Mouse (Mus musculus) hindbrain, embryonic 13.5 days (tissue): Measurements from ENCODE around the gene Sec1. TPM values are rescaled to one million over a fixed set of nuclear protein-coding genes. Genes with fewer than 3 reads are reported as not detected.

Experiments used
- ATAC-seq: fragments of 200-750 bp; cut with Nextera tagmentation; 2 replicates; pipeline ENCODE4 v1.8.0; 2017; ENCODE audit warnings: moderate TSS enrichment; ENCODE audit not compliant: low FRiP score
- H3K27ac ChIP-seq: fragments of 300-500 bp; sonication (generic); 2 replicates; pipeline ENCODE4 v1.5.1; 2015; ENCODE audit warnings: inconsistent platforms, mild to moderate bottlenecking, moderate library complexity
- H3K27me3 ChIP-seq: fragments of 300-500 bp; sonication (generic); 2 replicates; pipeline ENCODE4 v1.6.1; 2015; ENCODE audit warnings: mild to moderate bottlenecking, inconsistent platforms
- H3K36me3 ChIP-seq: fragments of 300-500 bp; sonication (generic); 2 replicates; pipeline ENCODE4 v1.6.1; 2015; ENCODE audit warnings: mild to moderate bottlenecking, inconsistent platforms
- H3K4me1 ChIP-seq: fragments of 300-500 bp; sonication (generic); replicated peaks from 2 replicates; pipeline ENCODE4 v1.6.1; 2015; ENCODE audit warnings: inconsistent platforms
- H3K4me2 ChIP-seq: fragments of 300-500 bp; sonication (generic); 2 replicates; pipeline ENCODE4 v1.6.1; 2015; ENCODE audit warnings: inconsistent platforms, mild to moderate bottlenecking, moderate library complexity
- H3K4me3 ChIP-seq: fragments of 300-500 bp; sonication (generic); 2 replicates; pipeline ENCODE4 v1.5.1; 2015; ENCODE audit warnings: mild to moderate bottlenecking, inconsistent platforms
- H3K9ac ChIP-seq: fragments of 300-500 bp; sonication (generic); 2 replicates; pipeline ENCODE4 v1.6.1; 2015; ENCODE audit warnings: mild to moderate bottlenecking, inconsistent platforms
- H3K9me3 ChIP-seq: fragments of 300-500 bp; sonication (generic); 2 replicates; pipeline ENCODE4 v1.6.1; 2016; ENCODE audit warnings: inconsistent platforms
- WGBS: fragments of 180-500 bp; shearing (Covaris S2); methylation state at CpG from one replicate; pipeline ENCODE4 v1.1.7; 2015; 5-methylcytosine and 5-hydroxymethylcytosine counted together
- polyA plus RNA-seq: library from polyadenylated mRNA; unstranded; fragments of >200 nt; fragmentation: Nextera tagmentation; extraction: Ambion mirVana; gene quantifications from 2 replicates; pipeline ENCODE4 v1.2.1, GENCODE M21; 2015

Sec1 gene
- polyA plus RNA-seq, 1 experiment from 2014 or later, result 0.86 TPM

GRCm38 (mm10) chr7:45716460-45716857, 22.3 kb upstream of the Sec1 start:
- no peak for ATAC-seq
- H3K4me1 ChIP-seq, result peaks cover 62% of the 10 kb centered on the region
- no peaks in the 10 kb centered on the region for H3K9me3 ChIP-seq
- peak overlapping the region; percentile 86 for H3K4me3 ChIP-seq
- peak overlapping the region; percentile 81 for H3K9ac ChIP-seq
- H3K36me3 ChIP-seq, result peaks cover 46% of the 10 kb centered on the region
- WGBS, result 91% methylated on average over 3 of the region's 3 CpGs
- peak overlapping the region; percentile 94 for H3K4me2 ChIP-seq
- no peaks in the 10 kb centered on the region for H3K27me3 ChIP-seq
- no peak overlapping the region for H3K27ac ChIP-seq

- H3K4me1 ChIP-seq, result peaks cover 56% of the 10 kb centered on the region
- no peaks in the 10 kb centered on the region for H3K27me3 ChIP-seq
- peak overlapping the region; percentile 81 for H3K9ac ChIP-seq
- 85% methylated on average over 19 of the region's 19 CpGs for WGBS
- H3K36me3 ChIP-seq, result peaks cover 46% of the 10 kb centered on the region
- H3K27ac ChIP-seq, result peak overlapping the region; percentile 78
- H3K4me3 ChIP-seq, result peak overlapping the region; percentile 86
- no peak for ATAC-seq
- peak overlapping the region; percentile 94 for H3K4me2 ChIP-seq
- no peaks in the 10 kb centered on the region for H3K9me3 ChIP-seq
These were observed 21.7 kb upstream of the Sec1 start for GRCm38 (mm10) chr7:45715741-45716459.

- Histone ChIP-seq H3K36me3 (peaks cover 46% of the 10 kb centered on the region), H3K27ac (peak within 1 kb of the TSS; percentile 78), H3K9me3 (no peaks in the 10 kb centered on the region), H3K4me3 (peak within 1 kb of the TSS; percentile 86), H3K9ac (peak within 1 kb of the TSS; percentile 85), H3K4me1 (peaks cover 61% of the 10 kb centered on the region), H3K4me2 (peak within 1 kb of the TSS; percentile 94), H3K27me3 (no peaks in the 10 kb centered on the region)
- WGBS, result 7% methylated on average over 34 of the region's 34 CpGs
- ATAC-seq, result peak; percentile 92
These were observed 21.0 kb upstream of the Sec1 start, which contains the start of gene Rpl18 for GRCm38 (mm10) chr7:45715090-45715708. Rpl18 (plus strand) TSS chr7:45715457.

- 11% methylated on average over 14 of the region's 14 CpGs for WGBS
- Histone ChIP-seq H3K36me3 (peaks cover 46% of the 10 kb centered on the region), H3K4me1 (peaks cover 62% of the 10 kb centered on the region), H3K9me3 (no peaks in the 10 kb centered on the region), H3K27me3 (no peaks in the 10 kb centered on the region), H3K4me2 (peak overlapping the region; percentile 94), H3K9ac (peak overlapping the region; percentile 85), H3K4me3 (peak overlapping the region; percentile 86), H3K27ac (peak overlapping the region; percentile 77; the same call in 1 of the 2 replicates)
- peak; percentile 58 for ATAC-seq
These were observed 20.5 kb upstream of the Sec1 start for GRCm38 (mm10) chr7:45714630-45715089.

DNA sequence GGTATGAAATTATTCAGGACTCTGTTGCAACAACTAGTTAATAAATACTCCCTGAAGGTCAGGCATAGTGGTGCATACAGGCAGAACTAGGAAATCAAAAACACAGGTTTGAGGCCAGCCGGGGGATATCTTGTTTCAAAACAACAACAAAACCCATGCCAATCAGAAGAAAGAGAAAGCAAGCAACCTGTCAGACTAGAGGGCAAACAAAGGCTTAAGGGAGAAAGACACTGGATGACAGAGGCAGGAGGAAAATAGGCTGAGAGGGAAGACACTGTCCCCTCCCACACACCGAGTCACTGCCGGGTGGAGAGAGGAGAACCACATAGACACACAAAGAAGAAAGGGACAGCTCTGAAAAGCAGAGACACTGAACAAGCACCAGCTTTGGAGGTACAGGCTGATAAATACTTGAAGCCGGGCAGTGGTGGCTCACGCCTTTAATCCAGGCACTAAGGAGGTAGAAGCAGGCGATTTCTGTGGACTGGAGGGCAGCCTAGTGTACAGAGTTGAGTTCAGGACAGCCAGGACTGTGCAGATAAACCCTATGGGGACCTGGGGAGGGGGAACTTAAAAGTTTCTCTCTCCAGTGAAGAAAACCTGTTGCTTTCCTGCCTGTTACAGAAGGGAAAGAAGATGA, 19.8 kb upstream of the Sec1 start:
- Histone ChIP-seq H3K27ac (no peak overlapping the region), H3K4me3 (peak overlapping the region; percentile 86), H3K4me1 (peaks cover 62% of the 10 kb centered on the region), H3K27me3 (no peaks in the 10 kb centered on the region), H3K9ac (peak overlapping the region; percentile 85), H3K36me3 (peaks cover 40% of the 10 kb centered on the region), H3K4me2 (peak overlapping the region; percentile 94), H3K9me3 (no peaks in the 10 kb centered on the region)
- WGBS, result 75% methylated on average over 6 of the region's 6 CpGs
- ATAC-seq, result no peak

- Histone ChIP-seq H3K27me3 (no peaks in the 10 kb centered on the region), H3K4me2 (no peak overlapping the region), H3K36me3 (peaks cover 40% of the 10 kb centered on the region), H3K9ac (no peak overlapping the region), H3K4me3 (no peak overlapping the region), H3K27ac (no peak overlapping the region), H3K9me3 (no peaks in the 10 kb centered on the region), H3K4me1 (peaks cover 62% of the 10 kb centered on the region)
- 93% methylated on average over 16 of the region's 16 CpGs for WGBS
- no peak for ATAC-seq
These were observed 19.2 kb upstream of the Sec1 start for GRCm38 (mm10) chr7:45713396-45713795.

- WGBS, result 91% methylated on average over 21 of the region's 21 CpGs
- Histone ChIP-seq H3K9ac (no peak overlapping the region), H3K36me3 (peaks cover 40% of the 10 kb centered on the region), H3K4me3 (no peak overlapping the region), H3K4me1 (peaks cover 73% of the 10 kb centered on the region), H3K27me3 (no peaks in the 10 kb centered on the region), H3K27ac (no peak overlapping the region), H3K9me3 (no peaks in the 10 kb centered on the region), H3K4me2 (no peak overlapping the region)
- ATAC-seq, result no peak
These were observed 18.0 kb upstream of the Sec1 start for GRCm38 (mm10) chr7:45712022-45712757.

DNA sequence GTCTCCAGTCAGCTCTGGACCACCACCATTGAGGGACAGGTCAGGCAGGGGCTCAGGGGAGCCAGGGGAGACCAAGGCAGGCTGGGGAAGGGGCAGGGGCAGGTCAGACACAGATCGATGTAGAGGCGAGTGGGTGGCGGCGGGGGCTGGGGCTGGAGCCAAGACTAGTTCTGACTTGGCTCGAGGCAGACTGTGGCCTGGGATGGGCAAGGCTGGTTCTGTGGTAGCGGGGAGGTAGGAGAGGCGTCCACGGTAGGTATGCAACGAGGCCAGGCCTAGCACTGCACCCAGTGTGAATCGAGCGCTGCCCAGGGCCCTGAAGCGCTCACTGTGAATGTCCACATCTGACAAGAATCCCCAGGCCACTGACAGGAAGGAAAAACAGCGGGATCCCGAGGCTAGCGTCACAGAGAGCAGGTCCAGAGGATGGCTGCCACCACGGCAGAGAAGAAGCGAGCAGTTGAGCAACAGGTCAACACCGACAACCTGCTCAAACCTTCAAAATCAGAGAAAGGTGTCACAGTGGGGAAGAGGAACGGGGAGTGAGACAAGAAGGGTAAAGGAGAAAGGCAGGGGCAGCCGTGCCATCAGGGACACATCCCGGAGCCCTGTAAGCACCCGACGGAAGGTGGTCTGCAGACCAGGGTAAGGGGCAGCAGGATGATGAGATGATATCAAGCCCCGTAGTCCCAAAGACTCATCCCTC, 17.3 kb upstream of the Sec1 start:
- no peak for ATAC-seq
- H3K4me1 ChIP-seq, result peaks cover 73% of the 10 kb centered on the region
- no peak overlapping the region for H3K4me3 ChIP-seq
- H3K4me2 ChIP-seq, result no peak overlapping the region
- no peak overlapping the region for H3K9ac ChIP-seq
- H3K27ac ChIP-seq, result no peak overlapping the region
- H3K9me3 ChIP-seq, result no peaks in the 10 kb centered on the region
- 93% methylated on average over 24 of the region's 24 CpGs for WGBS
- H3K36me3 ChIP-seq, result peaks cover 40% of the 10 kb centered on the region
- H3K27me3 ChIP-seq, result no peaks in the 10 kb centered on the region

DNA sequence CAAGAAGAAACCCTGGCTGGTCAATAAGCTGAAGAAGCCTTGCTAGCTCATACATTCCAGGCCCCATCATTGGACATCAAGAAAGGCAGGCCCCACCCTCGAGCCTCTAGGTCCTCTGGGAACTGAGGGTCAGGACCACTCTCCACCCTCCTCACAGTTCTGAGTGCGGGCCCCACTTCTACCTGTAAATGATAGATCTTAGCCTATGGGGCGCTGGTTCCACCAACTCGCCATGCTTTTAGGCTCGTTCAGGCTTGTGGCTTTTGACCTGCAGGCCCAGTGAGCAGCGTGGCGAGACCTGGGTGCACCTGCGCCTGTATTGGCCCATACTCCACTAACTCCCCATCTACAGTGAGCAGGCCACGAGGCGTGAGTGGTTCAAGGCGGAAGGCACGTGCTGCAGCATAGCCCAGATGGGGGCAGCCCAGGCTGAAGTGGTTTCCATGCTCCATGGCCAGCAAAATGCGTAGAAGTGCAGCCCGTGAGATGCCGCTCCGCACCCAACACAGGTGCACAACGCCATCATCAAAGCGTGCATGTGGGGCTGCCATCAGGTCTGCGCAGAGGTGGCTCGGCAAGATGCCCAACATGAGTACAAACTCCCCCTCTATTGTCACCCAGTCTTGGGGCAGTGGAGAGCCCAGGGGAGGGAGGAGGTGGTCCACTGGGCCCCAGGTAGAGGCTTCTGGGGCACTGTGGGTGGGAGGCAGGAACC, 16.4 kb upstream of the Sec1 start:
- peak overlapping the region; percentile 75 for H3K27ac ChIP-seq

DNA sequence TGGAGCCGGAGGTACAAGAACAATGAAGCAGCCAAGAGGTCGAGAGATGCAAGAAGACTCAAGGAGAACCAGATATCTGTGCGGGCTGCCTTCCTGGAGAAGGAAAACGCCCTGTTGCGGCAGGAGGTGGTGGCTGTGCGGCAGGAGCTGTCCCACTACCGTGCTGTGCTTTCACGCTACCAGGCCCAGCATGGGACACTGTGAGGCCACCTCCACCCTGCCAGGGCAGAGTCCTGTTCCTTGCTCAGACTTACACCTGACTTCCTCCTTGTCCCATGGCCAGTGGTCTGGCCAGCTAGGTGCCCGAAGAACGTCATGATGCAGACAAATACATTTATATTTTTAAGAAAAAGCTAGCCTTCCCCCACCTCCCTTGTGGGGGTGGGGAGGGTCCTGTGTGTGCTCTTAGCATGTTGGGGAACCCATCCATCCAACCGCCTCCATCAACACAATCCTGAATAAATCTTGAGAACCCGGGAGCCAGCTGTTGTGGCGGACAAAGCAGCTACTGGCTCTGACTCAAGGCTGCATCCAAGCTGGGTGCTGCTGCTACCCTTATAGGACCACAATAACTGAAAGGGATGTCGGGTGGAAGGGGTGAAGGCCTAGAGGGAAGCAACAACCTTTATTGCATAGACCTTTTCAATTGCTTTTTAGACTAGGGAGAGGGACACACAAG, 15.6 kb upstream of the Sec1 start:
- H3K9ac ChIP-seq, result peak overlapping the region; percentile 80
- no peaks in the 10 kb centered on the region for H3K9me3 ChIP-seq
- peak overlapping the region; percentile 75 for H3K27ac ChIP-seq
- H3K36me3 ChIP-seq, result peaks cover 40% of the 10 kb centered on the region
- no peak for ATAC-seq
- no peak overlapping the region for H3K4me3 ChIP-seq
- whole genome bisulfite sequencing, result 66% methylated on average over 14 of the region's 14 CpGs
- peaks cover 76% of the 10 kb centered on the region for H3K4me1 ChIP-seq
- H3K27me3 ChIP-seq, result no peaks in the 10 kb centered on the region
- H3K4me2 ChIP-seq, result 0 out of 2 replicates have a peak overlapping the region, but pooled peaks have one; percentile 97

More for the DNA sequence above, 16.4 kb upstream of the Sec1 start:
- no peak for ATAC-seq
- no peak overlapping the region for H3K4me3 ChIP-seq
- no peaks in the 10 kb centered on the region for H3K9me3 ChIP-seq
- H3K27me3 ChIP-seq, result no peaks in the 10 kb centered on the region
- 95% methylated on average over 20 of the region's 20 CpGs for WGBS
- H3K4me2 ChIP-seq, result no peak overlapping the region
- peak overlapping the region; percentile 80; the same call in 1 of the 2 replicates for H3K9ac ChIP-seq
- peaks cover 40% of the 10 kb centered on the region for H3K36me3 ChIP-seq
- H3K4me1 ChIP-seq, result peaks cover 73% of the 10 kb centered on the region
